Mouse (Mus musculus) kidney, adult 18-20 months (tissue): ENCODE results near the gene Timd2.
"Not testable (repeated sequence)": the region's sequence is repeated elsewhere in the genome, so short reads cannot be mapped to it uniquely, and the experiment has no call there.

Experiments
- DNase-seq: peaks from one replicate; pipeline ENCODE4 v3.0.0; 2021

Timd2 gene

DNA sequence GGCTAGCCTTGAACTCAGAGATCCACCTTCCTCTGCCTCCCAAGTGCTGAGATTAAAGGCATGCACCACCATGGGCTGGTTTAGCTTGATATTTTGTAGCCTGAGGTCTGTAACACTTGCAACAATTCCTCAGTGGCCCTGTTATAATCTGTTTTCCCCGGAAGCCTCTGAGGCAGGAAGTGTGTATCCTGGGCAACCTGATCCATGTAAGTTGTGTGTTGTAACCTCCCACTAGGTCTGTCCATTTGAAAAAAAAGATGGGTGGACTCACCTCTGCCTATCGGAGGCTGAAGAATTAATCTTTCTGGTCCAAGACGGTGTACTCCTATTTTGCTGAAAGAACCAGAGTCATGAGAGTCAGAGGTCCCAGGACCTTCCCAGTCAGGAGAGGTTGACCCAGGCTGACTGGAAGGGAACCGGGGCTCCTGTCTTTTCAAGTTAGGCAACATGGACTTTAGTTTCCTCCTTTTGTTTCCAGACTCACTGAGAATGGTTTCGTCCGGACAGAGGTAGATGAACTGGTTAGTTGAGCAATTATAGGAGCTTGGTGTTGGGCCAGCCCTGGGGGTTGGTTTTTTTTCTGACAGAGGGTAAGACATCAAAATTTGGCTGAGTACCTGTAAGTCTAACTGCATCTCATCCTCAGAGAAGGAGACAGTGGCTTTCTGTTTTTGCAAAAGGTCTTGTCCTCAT is at the start of gene Timd2:
Gene Timd2 (minus strand): TSS at position 398 of the 693 bp plus-strand sequence.
- no peak for DNase-seq

DNA sequence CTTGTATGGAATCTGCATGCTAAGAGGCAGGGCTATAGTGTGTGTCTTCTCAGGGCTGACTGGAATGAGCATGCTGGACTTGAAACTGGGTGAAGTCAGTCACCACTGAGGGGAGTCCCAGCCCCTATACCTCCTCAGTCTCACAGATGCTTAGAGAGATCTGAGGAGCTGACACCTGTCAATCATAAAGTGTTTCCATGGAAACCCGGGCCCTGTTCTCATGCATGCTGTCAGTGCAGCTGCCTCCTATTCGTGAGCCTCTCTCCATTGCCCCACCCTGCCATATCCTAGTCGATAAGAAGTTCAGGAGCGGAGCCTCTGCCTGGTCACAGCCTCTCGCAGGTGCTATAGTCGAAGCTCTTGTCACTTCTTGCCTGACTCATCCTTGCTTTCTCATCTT is 48.9 kb upstream of the Timd2 start:
- not testable (repeated sequence) for DNase-seq

DNA sequence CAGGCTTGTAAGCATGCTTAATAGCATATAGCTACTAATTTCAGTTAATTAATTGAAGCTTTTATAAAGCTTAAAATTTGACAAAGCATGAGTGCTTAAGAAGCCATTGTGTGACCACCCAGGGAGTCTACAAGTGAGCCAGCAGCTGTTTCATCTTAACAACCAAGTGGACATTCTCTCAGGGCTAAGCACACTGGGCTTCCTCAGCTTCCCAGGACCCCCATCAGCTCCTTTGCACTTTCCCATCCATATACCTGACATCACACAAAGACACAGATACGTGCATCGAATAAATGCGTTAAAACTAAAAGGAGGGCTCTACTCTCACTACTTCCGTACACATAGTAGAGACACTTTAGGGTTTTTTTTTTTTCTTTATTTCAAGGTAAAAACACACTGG is 47.8 kb upstream of the Timd2 start:
- no peak for DNase-seq

DNA sequence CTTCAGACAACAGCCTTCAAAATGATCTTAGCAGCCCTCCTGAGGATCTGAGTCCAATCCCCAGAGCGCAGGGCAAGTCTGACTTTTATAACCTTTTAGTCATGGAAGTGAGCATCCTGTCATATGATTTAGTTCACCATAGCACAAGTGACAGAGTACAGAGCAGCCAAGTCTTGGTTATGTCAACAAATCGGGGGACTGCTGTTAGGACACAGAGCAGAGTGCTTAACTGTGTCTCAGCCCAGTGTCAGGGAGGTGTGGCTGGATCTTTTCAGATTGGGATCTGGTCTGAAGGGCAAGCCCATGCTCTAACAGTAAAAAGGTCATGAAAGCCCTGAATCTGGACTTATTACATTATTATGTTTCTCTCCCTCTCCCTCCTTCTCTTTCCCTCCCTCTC is 46.8 kb upstream of the Timd2 start:
- DNase-seq, result no peak

DNA sequence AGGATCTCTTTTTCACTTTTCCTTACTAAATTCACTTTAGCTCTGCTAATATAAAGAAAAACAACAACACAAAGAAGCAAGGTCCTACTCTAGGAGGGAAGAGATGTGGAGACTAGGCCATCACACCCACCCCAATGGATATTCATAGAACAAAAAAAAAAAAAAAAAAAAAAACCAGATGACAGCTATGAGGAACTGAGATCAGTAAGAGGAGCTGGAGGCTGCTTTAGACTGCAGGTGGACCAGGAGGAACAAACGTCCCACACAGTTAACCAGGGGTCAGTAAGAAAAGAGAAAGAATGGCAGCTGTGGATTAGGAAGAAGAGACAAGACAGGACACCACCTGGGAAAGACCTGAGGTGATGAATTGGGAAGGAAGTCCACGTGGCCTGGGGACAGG is 41.1 kb upstream of the Timd2 start:
- no peak for DNase-seq

DNA sequence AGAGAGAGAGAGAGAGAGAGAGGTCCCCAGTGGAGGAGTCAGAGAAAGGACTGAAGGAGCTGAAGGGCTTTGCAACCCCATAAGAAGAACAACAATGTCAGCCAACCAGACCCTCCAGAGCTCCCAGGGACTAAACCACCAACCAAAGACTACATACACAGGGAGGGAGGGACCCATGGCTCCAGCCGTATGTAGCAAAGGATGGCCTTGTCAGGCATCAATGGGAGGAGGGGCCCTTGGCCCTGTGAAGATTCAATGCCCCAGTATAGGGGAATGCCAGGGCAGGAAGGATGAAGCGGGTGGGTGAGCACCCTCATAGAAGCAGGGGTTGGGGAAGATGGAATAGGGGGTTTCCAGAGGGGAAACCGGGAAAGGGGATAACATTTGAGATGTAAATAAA is 34.9 kb upstream of the Timd2 start:
- no peak for DNase-seq

DNA sequence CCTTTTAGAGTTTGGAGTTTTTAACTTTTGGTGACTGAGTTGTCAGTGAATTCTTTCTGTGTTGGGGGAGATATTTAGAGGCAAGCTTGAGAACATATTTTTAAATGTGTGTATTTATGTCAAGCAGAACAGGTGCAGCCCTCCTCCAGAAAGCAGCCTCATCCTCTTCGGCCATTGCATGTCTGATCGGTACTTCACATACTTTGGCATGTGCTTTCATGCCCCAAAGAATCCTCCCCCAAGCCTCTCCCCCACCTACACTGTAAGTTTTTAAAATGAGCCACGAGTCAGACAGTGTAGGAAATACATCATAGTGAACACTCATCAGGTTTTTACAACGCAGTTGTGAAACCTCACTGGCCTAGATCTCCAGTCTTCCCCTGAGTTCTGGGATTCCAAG is 34.0 kb upstream of the Timd2 start:
- DNase-seq, result no peak

DNA sequence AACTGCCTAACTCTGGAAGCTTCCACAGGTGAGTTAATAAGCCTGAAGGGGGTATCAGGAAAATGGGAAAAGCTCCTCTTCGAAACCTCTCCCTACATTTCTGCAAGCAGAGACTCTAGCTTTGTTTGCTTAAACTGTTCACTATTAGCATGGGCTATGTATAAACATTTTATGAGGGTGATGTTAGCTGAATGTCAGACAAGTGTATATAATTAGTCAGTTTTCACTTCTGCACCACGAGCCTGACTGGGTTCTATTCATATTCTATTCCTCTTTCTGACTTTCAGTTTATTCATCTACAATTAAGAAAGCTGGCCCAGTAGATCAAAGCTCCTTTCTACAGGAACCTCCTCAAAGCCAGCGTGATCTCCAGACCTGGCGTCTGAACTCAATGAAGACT is 32.6 kb upstream of the Timd2 start:
- no peak for DNase-seq

DNA sequence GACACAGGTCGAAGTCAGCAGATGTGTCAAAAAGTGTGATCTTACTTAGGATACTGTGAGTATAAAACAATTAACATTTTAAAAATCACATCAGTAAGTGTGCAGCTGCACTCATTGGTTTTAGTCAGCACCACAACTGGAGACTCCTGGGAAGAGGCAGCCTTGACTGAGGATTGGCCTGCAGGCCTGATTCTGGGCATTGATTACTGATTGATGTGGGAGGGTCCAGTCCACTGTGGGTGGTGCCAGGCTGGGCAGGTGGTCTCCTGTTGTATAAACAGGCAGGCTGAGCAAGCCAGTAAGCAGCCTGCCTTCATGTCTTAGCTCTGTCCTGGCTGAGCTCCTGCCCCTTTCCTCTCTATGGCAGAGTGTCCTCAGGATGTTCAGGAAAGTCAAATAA is 28.2 kb upstream of the Timd2 start, which contains the start of gene Havcr1:
Gene Havcr1 (plus strand): TSS at position 5 of the 400 bp plus-strand sequence.
- not testable (repeated sequence) for DNase-seq

DNA sequence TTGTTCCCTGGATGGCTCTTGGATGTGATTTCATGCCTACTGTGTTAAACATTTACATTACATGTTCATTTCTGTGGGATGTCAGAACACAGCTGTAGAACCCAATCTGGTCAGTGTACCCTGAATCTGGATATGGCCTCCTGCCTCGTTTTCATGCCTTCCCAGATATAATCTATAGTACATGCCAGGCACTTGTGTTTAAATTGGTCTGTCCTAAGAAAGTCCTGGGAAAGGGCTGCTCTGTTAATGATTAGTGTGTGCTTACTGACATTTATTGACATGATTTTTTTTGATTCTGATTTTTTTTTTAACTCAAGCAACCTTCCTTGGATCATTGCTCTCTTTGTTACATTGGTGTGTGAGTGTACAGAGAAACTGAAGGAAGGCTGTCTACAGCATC is 27.8 kb upstream of the Timd2 start:
- no peak for DNase-seq

DNA sequence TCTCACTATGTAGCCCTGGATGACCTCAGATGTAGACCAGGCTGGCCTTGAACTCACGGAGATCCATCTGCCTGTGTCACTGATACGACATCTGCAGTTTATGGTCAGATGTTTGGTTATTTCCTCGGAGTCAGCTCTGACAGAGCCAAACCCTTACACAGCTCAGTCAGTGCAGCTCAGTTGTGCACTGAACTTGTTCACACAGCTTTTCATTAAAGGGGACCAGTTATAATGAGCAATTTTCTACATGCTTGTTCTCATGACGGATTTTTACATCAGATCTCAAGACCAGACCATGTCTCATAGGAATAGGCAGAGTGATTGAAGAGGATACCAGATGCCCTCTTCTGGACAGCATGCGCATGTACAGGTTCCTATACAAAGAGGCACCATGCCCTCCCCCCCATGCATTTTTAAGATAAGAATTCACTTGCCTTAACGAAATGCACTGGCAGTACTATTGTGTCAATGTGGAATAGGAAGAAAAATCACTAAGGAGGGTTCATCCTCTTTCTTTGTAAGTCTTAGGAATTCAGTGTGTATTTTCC is 26.5 kb upstream of the Timd2 start:
- no peak for DNase-seq

DNA sequence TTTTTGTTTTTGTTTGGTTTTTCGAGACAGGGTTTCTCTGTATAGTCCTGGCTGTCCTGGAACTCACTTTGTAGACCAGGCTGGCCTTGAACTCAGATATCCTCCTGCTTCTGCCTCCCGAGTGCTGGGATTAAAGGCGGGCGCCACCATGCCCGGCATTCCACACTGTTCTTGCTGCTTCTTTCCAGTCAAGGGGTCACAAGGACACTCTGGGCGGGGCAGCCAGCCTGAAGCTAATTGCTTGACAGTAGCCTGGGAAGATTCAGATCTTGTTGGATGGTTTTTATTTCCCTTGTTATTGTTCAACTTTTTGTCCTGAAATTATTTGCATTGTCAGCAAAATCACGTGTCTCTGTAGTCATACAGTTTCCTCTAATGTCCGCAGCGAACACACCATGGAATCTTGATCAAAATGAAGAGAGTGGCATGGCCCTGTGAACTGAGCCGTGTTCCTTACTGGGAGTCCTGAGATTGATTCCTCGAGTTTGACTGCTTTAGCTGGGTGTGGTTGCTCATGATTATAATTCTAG is 24.7 kb upstream of the Timd2 start:
- DNase-seq, result no peak

DNA sequence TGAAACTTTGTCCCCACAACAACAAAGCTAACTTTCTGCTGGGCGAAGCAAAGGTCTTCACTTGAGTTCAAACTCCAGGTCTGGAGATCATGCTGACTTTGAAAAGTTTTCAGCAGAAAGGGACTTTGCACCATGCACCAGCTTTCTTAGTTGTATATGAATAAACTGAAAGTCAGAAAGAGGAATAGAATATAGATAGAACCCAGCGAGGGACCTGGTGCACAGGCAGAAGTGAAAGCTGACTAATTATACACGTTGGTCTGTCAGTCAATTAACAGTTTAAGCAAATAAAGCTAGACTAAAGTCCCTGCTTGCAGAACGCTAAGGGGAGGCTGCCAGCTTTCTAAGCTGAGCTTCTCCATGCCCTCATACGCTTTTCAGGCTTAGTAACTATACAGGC is 8.0 kb downstream of the Timd2 start:
- no peak for DNase-seq

DNA sequence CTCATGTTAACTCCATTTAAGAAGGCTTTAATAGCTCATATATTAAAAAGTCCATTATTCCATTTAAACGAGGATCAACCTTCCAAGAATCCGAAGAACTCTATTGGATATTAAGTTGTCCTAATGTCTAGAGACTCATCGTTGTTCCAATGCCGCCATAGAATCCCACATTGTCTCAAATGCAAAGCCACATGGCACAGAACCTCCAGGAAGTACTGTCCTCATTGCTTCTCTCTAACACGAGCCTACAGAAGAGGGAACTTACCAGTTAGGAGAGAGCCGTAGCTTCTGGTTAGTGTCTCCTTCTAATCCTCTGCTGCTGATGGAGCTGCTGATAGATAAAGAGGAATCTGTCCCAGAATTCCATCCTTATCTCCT is 8.6 kb downstream of the Timd2 start:
- no peak for DNase-seq

DNA sequence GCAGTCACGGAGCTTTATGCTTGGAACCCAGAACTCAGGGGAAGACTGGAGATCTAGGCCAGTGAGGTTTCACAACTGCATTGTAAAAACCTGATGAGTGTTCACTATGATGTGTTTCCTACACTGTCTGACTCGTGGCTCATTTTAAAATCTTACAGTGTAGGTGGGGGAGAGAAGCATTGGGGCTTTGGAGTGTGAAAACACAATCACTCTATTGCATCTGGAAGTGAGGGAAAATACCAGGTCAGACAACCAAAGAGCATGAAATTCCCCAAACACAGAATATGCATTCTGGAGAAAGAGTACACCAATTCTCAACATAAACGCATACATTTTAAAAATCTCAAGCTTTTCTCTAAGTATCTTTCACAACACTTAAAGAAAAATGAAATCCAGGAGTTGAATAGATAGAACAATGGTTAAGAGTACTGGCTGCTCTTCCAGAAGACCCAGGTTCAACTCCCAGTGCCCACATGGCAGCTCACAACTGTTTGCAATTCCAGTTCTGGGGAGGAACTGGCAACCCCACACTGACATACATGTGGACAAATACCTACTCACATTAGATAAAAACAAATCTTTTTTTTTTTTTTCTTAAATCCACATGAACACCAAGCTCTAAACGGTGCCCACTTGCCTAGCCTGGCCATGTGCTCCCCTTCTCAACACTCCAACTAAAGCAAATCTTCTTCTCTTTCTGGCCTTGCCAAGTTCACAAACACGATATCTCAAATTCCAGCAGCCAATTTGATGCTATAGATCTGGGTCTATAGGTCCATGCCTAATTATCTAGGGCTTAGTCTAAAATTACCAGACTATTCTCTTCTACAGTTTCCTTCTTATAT is 9.2 kb downstream of the Timd2 start:
- no peak for DNase-seq

DNA sequence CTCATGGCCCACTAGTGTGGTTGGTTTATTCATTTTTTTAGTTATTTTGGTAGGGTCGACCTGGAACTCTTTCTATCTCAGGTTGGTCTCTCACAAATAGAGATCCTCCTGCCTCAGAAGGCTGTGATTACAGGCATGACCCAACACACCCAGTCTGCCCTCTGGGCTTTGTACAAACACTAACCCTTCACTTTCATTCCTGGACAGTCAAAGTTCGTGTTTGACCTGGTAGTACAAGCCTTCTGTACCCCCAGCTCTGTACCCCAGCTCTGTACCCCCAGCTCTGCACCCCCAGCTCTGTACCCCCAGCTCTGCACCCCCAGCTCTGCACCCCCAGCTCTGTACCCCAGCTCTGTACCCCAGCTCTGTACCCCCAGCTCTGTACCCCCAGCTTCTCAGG is 11.0 kb downstream of the Timd2 start:
- not testable (repeated sequence) for DNase-seq

DNA sequence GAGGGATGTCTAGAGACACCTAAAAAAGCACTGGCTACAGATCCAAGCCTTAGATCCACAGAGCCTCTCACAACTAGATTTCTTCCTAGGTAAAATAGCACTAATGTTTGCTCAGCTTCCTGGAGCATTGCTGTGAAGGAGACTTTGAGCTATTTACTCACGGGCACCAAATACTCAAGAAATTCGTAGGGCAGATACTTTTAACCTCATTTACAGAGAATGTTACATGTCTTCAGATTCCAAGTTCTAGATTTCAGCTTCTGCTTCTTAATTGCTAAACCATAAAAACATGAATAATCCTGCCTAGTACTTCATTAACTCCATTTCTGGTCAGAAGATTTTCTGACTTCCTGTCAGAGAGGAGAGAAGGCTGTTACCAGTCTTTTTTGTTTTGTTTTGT is 16.7 kb downstream of the Timd2 start:
- DNase-seq, result no peak

DNA sequence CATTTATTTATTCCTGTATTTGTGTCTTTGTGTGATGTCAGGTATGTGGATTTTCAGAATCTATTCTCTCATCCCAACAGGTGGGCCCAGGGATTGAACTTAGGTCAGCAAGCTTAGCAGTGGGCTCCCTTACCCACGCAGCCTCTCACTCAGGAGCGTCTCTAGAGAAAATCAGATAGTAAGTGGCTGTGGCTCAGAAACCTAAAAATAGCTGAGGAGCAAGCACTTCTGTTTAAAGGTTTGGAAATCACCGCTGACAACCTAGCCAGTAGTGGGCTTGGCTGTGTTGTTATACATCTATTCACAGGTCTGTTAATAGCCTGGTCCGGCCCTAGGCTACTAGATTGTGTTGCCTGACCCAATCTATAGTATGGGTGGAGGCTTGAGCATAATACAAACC is 23.1 kb downstream of the Timd2 start:
- DNase-seq, result no peak

DNA sequence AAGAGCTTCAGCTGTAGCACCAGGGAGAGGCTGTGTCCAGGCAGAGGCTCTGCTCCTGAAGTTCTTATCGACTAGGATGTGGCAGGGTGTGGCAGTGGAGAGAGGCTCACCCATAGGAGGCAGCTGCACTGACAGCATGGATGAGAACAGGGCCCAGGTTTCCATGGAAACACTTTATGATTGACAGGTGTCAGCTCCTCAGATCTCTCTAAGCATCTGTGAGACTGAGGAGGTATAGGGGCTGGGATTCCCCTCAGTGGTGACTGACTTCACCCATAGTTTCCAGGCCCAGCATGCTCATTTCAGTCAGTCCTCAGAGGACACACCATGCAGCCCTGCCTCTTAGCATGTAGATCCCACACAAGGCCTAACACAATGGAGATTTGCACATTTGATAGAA is 24.0 kb downstream of the Timd2 start:
- no peak for DNase-seq

DNA sequence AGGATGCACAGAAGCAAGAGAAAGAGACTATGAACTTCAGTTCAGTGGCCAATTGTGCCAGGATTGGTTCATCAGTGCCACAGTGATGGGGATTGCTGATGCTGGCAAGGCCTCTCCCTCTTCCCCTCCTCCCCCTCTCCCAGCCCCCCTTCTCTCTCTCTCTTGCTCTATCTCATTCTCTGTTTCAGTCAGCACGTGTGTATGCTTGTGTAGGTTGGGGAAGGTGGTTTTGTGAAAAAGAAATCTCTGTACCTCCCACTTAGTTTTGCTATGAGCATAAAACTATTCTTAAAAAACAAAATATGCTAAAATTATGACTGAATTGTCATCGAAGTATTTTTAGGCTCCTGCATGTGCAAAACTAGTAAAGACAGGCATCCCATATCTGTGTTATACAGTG is 38.9 kb downstream of the Timd2 start:
- DNase-seq, result no peak

DNA sequence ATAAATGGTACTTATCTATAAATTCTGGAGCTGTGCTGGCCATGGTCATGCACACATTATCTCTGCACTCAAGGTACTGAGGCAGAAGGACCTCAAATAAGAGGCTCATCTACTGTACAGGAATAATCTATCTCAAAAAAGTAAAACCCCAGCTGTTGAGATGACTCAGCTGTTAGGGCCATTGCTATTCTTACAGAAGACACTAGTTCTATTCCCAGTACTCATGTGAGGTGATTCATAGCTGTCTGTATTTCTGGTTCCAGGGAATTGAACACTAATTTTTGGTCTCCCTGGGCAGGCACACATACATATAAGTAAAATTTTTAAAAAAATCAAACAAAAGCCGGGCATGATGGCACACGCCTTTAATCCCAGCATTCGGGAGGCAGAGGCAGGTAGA is 39.8 kb downstream of the Timd2 start:
- no peak for DNase-seq

DNA sequence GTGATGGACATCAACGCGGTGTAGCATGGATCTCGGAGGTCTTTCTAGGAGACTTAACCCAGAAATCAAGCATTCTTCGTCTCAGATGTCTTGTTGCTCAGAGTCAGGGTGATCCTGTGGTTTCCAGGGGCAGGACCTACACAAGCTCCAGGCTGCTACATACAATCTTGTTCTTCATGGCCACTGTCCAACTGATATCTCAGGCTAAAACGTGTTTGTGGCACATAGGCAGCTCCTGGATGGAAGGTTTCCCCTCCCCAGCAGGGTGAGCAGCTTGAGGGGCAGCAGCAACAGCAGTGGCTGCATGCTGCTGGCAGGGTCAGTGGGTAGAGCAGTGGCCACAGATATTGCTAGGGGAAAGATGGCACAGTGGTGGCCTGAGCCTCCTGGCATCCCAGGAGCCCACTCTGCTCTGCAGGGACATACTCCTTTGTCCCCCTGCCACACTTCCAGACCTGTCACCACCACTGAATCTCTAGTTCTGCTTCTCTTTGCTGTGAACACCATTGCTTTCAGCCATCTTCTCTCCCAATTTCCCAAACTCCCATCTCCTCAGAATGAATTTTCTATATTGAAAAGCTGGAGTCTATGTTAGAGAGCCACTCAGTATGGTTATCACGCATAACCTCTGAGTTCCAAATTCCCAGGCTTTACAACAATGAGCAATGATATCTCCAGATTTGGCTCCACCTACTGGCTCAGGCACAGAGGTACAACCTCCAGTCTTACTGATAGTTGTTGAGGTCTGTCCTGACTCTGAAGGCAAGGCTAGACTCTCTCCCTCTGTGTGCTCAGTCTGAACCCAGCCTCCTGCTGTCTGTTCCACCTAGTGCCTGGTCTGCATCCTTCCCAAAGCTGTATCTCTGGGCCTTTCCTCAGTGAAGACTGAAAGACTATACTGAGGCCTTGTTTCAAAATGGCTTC is 41.0 kb downstream of the Timd2 start:
- peak; percentile 5 for DNase-seq

DNA sequence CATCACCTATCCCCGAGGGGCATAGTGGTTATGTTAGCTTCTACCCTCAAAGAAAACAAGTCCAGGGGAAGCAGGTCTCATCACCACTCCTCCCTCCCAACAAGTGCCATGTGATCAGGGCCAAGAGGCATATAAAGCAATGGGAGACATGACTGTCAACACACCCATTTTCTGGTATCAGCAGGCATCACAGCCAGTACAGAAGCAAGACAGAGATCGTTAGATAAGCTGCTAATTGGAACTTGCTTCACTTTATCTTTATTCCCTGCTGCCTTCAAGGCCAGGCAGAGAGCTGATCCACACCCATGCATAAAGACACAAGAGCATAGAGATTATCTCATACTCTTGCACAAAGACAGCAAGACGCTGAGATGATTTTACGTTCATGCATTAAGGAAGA is 43.6 kb downstream of the Timd2 start:
- DNase-seq, result no peak
